Mouse (Mus musculus): ENCODE measurements around the gene Hivep2. TPM values are rescaled to one million over a fixed set of nuclear protein-coding genes. Genes with fewer than 3 reads are reported as not detected.
A peak's percentile ranks its signal among the peaks of the same experiment; 100 is the strongest.

Gene Hivep2
- polyA plus RNA-seq, 1 experiment from 2014 or later = 21.1 TPM

GRCm38 (mm10) chr10:14064759-14065395, 99.0 kb downstream of the Hivep2 start:
- Histone ChIP-seq H3K36me3 (ENCODE audit: control insufficient read depth, insufficient read depth, low read length) (no peaks in the 10 kb centered on the region), H3K4me1 (ENCODE audit: control insufficient read depth, insufficient read depth, low read length) (no peaks in the 10 kb centered on the region), H3K27ac (ENCODE audit: low read depth, low read length) (no peak overlapping the region), H3K27me3 (replicated peaks; ENCODE audit: control insufficient read depth, insufficient read depth, low read length) (no peaks in the 10 kb centered on the region), H3K9ac (ENCODE audit: low read length) (no peak overlapping the region), H3K9me3 (replicated peaks; ENCODE audit: control insufficient read depth, low read length) (no peaks in the 10 kb centered on the region), H3K4me2 (ENCODE audit: low read length) (no peak overlapping the region), H3K4me3 (ENCODE audit: low read depth, low read length) (no peak overlapping the region)
- WGBS = 79% methylated on average over 15 of the region's 15 CpGs
- no peak for DNase-seq (ENCODE audit: low spot score)
- no peak for ATAC-seq

- Histone ChIP-seq H3K36me3 (ENCODE audit: control insufficient read depth, insufficient read depth, low read length) (no peaks in the 10 kb centered on the region), H3K27ac (ENCODE audit: low read depth, low read length) (no peak overlapping the region), H3K9ac (ENCODE audit: low read length) (no peak overlapping the region), H3K4me3 (ENCODE audit: low read depth, low read length) (no peak overlapping the region), H3K9me3 (replicated peaks; ENCODE audit: control insufficient read depth, low read length) (no peaks in the 10 kb centered on the region), H3K27me3 (replicated peaks; ENCODE audit: control insufficient read depth, insufficient read depth, low read length) (no peaks in the 10 kb centered on the region), H3K4me1 (ENCODE audit: control insufficient read depth, insufficient read depth, low read length) (no peaks in the 10 kb centered on the region), H3K4me2 (ENCODE audit: low read length) (no peak overlapping the region)
- DNase-seq (ENCODE audit: low spot score) (no peak), ATAC-seq (no peak)
- 77% methylated on average over 4 of the region's 4 CpGs for WGBS
Observed at GRCm38 (mm10) chr10:14067802-14068201, 101.9 kb downstream of the Hivep2 start.

- ATAC-seq = no peak
- no peak overlapping the region for H3K27ac ChIP-seq (ENCODE audit: low read depth, low read length)
- no peak for DNase-seq (ENCODE audit: low spot score)
- H3K4me2 ChIP-seq (ENCODE audit: low read length) = no peak overlapping the region
- no peaks in the 10 kb centered on the region for H3K36me3 ChIP-seq (ENCODE audit: control insufficient read depth, insufficient read depth, low read length)
- no peaks in the 10 kb centered on the region for H3K9me3 ChIP-seq (replicated peaks; ENCODE audit: control insufficient read depth, low read length)
- WGBS = 84% methylated on average over 5 of the region's 5 CpGs
- no peaks in the 10 kb centered on the region for H3K27me3 ChIP-seq (replicated peaks; ENCODE audit: control insufficient read depth, insufficient read depth, low read length)
- no peak overlapping the region for H3K9ac ChIP-seq (ENCODE audit: low read length)
- H3K4me3 ChIP-seq (ENCODE audit: low read depth, low read length) = no peak overlapping the region
- H3K4me1 ChIP-seq (ENCODE audit: control insufficient read depth, insufficient read depth, low read length) = no peaks in the 10 kb centered on the region
Observed at GRCm38 (mm10) chr10:14070498-14071079, 104.7 kb downstream of the Hivep2 start.

- no peak for ATAC-seq
Observed at GRCm38 (mm10) chr10:14072504-14072903, 106.6 kb downstream of the Hivep2 start.

GRCm38 (mm10) chr10:14075767-14076166, 109.9 kb downstream of the Hivep2 start:
- no peak overlapping the region for H3K4me3 ChIP-seq (ENCODE audit: low read depth, low read length)
- no peak overlapping the region for H3K9ac ChIP-seq (ENCODE audit: low read length)
- DNase-seq (ENCODE audit: low spot score) (no peak), ATAC-seq (no peak)
- WGBS = 88% methylated on average over 5 of the region's 5 CpGs
- no peaks in the 10 kb centered on the region for H3K4me1 ChIP-seq (ENCODE audit: control insufficient read depth, insufficient read depth, low read length)
- H3K36me3 ChIP-seq (ENCODE audit: control insufficient read depth, insufficient read depth, low read length) = no peaks in the 10 kb centered on the region
- no peak overlapping the region for H3K4me2 ChIP-seq (ENCODE audit: low read length)
- no peak overlapping the region for H3K27ac ChIP-seq (ENCODE audit: low read depth, low read length)
- no peaks in the 10 kb centered on the region for H3K9me3 ChIP-seq (replicated peaks; ENCODE audit: control insufficient read depth, low read length)
- H3K27me3 ChIP-seq (replicated peaks; ENCODE audit: control insufficient read depth, insufficient read depth, low read length) = no peaks in the 10 kb centered on the region

More at GRCm38 (mm10) chr10:14072504-14072903, 106.6 kb downstream of the Hivep2 start:
- Histone ChIP-seq H3K36me3 (ENCODE audit: control insufficient read depth, insufficient read depth, low read length) (no peaks in the 10 kb centered on the region), H3K4me2 (ENCODE audit: low read length) (no peak overlapping the region), H3K27ac (ENCODE audit: low read depth, low read length) (no peak overlapping the region), H3K9me3 (replicated peaks; ENCODE audit: control insufficient read depth, low read length) (no peaks in the 10 kb centered on the region), H3K27me3 (replicated peaks; ENCODE audit: control insufficient read depth, insufficient read depth, low read length) (no peaks in the 10 kb centered on the region), H3K9ac (ENCODE audit: low read length) (no peak overlapping the region), H3K4me1 (ENCODE audit: control insufficient read depth, insufficient read depth, low read length) (no peaks in the 10 kb centered on the region), H3K4me3 (ENCODE audit: low read depth, low read length) (no peak overlapping the region)
- no peak for DNase-seq (ENCODE audit: low spot score)
- 93% methylated on average over 3 of the region's 3 CpGs for WGBS

- H3K9me3 ChIP-seq (replicated peaks; ENCODE audit: control insufficient read depth, low read length) = no peaks in the 10 kb centered on the region
- DNase-seq (ENCODE audit: low spot score) (no peak), ATAC-seq (no peak)
- H3K27me3 ChIP-seq (replicated peaks; ENCODE audit: control insufficient read depth, insufficient read depth, low read length) = no peaks in the 10 kb centered on the region
- no peak overlapping the region for H3K27ac ChIP-seq (ENCODE audit: low read depth, low read length)
- WGBS = 81% methylated on average over 9 of the region's 9 CpGs
- H3K4me1 ChIP-seq (ENCODE audit: control insufficient read depth, insufficient read depth, low read length) = no peaks in the 10 kb centered on the region
- H3K4me3 ChIP-seq (ENCODE audit: low read depth, low read length) = no peak overlapping the region
- H3K36me3 ChIP-seq (ENCODE audit: control insufficient read depth, insufficient read depth, low read length) = no peaks in the 10 kb centered on the region
- H3K4me2 ChIP-seq (ENCODE audit: low read length) = no peak overlapping the region
- H3K9ac ChIP-seq (ENCODE audit: low read length) = no peak overlapping the region
Observed at GRCm38 (mm10) chr10:14076880-14077279, 111.0 kb downstream of the Hivep2 start.

GRCm38 (mm10) chr10:14080830-14081229, 115.0 kb downstream of the Hivep2 start:
- H3K27ac ChIP-seq (ENCODE audit: low read depth, low read length) = no peak overlapping the region
- no peak overlapping the region for H3K4me3 ChIP-seq (ENCODE audit: low read depth, low read length)
- DNase-seq (ENCODE audit: low spot score) (no peak), ATAC-seq (no peak)
- H3K27me3 ChIP-seq (replicated peaks; ENCODE audit: control insufficient read depth, insufficient read depth, low read length) = no peaks in the 10 kb centered on the region
- peaks cover 3% of the 10 kb centered on the region for H3K4me1 ChIP-seq (ENCODE audit: control insufficient read depth, insufficient read depth, low read length)
- H3K9me3 ChIP-seq (replicated peaks; ENCODE audit: control insufficient read depth, low read length) = no peaks in the 10 kb centered on the region
- no peak overlapping the region for H3K9ac ChIP-seq (ENCODE audit: low read length)
- no peaks in the 10 kb centered on the region for H3K36me3 ChIP-seq (ENCODE audit: control insufficient read depth, insufficient read depth, low read length)
- H3K4me2 ChIP-seq (ENCODE audit: low read length) = no peak overlapping the region
- WGBS = 84% methylated on average over 6 of the region's 6 CpGs

GRCm38 (mm10) chr10:14081824-14082223, 115.9 kb downstream of the Hivep2 start:
- Histone ChIP-seq H3K4me3 (ENCODE audit: low read depth, low read length) (no peak overlapping the region), H3K36me3 (ENCODE audit: control insufficient read depth, insufficient read depth, low read length) (no peaks in the 10 kb centered on the region), H3K27me3 (replicated peaks; ENCODE audit: control insufficient read depth, insufficient read depth, low read length) (no peaks in the 10 kb centered on the region), H3K4me1 (ENCODE audit: control insufficient read depth, insufficient read depth, low read length) (peaks cover 3% of the 10 kb centered on the region), H3K9me3 (replicated peaks; ENCODE audit: control insufficient read depth, low read length) (no peaks in the 10 kb centered on the region), H3K27ac (ENCODE audit: low read depth, low read length) (peak overlapping the region; percentile 33; the same call in 1 of the 2 replicates), H3K4me2 (ENCODE audit: low read length) (no peak overlapping the region), H3K9ac (ENCODE audit: low read length) (no peak overlapping the region)
- DNase-seq (ENCODE audit: low spot score) (peak; percentile 31), ATAC-seq (peak; percentile 68; the same call in 1 of the 2 replicates)
- 19% methylated on average over 3 of the region's 3 CpGs for WGBS

- peaks cover 3% of the 10 kb centered on the region for H3K4me1 ChIP-seq (ENCODE audit: control insufficient read depth, insufficient read depth, low read length)
- H3K4me2 ChIP-seq (ENCODE audit: low read length) = no peak overlapping the region
- peak; percentile 59 for DNase-seq (ENCODE audit: low spot score)
- H3K27ac ChIP-seq (ENCODE audit: low read depth, low read length) = peak overlapping the region; percentile 33; the same call in 1 of the 2 replicates
- ATAC-seq = peak; percentile 85
- H3K36me3 ChIP-seq (ENCODE audit: control insufficient read depth, insufficient read depth, low read length) = no peaks in the 10 kb centered on the region
- H3K4me3 ChIP-seq (ENCODE audit: low read depth, low read length) = no peak overlapping the region
- H3K27me3 ChIP-seq (replicated peaks; ENCODE audit: control insufficient read depth, insufficient read depth, low read length) = no peaks in the 10 kb centered on the region
- H3K9me3 ChIP-seq (replicated peaks; ENCODE audit: control insufficient read depth, low read length) = no peaks in the 10 kb centered on the region
- H3K9ac ChIP-seq (ENCODE audit: low read length) = no peak overlapping the region
- 55% methylated on average over 3 of the region's 3 CpGs for WGBS
Observed at GRCm38 (mm10) chr10:14082275-14082674, 116.4 kb downstream of the Hivep2 start.
